Mouse (Mus musculus): Measurements from ENCODE around the gene Sycp1. TPM values are rescaled to one million over a fixed set of nuclear protein-coding genes. Genes with fewer than 3 reads are reported as not detected.

Gene Sycp1
- total and polyA plus RNA-seq, 2 experiments from 2014 or later, result not detected

DNA sequence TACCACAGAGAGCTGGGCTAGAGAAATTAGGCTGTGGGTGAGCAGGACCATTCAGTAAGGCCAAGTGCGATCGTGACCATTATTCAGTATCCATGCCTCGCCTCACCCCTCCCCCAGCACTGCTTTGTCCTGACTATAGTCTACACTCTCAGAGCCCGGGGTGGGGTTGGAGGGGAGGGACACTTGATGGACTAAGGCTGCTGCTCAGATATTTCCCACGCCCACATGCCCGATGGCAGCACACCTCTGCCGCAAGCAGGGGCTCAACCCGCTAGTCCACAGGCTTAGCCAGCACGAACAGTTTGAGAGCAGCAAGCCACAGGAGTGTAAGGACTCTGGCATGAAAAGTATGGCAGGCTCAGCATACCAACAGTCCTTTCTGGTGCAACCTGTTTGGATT lies 34.2 kb upstream of the Sycp1 start:
- 49% methylated on average over 9 of the region's 9 CpGs for WGBS
- no peak overlapping the region for H3K9ac ChIP-seq (replicated peaks; ENCODE audit: low read length, poor library complexity, severe bottlenecking)
- TF ChIP-seq CTCF (IDR thresholded peaks at IDR 0.05), result no peak
- ATAC-seq (ENCODE audit: low FRiP score), result no peak
- H3K4me2 ChIP-seq (ENCODE audit: low read depth, low read length, poor library complexity, severe bottlenecking), result 0 out of 2 replicates have a peak overlapping the region, but pooled peaks have one; percentile 1
- H3K27me3 ChIP-seq (ENCODE audit: insufficient read depth, low read length), result no peaks in the 10 kb centered on the region
- DNase-seq (ENCODE audit: low spot score), result no peak
- no peaks in the 10 kb centered on the region for H3K36me3 ChIP-seq (ENCODE audit: insufficient read depth, low read length)
- H3K4me1 ChIP-seq (ENCODE audit: insufficient read depth, low read length), result no peaks in the 10 kb centered on the region
- H3K4me3 ChIP-seq (ENCODE audit: low read depth, low read length), result no peak overlapping the region
- H3K27ac ChIP-seq (ENCODE audit: low read depth, low read length), result no peak overlapping the region
- H3K9me3 ChIP-seq (ENCODE audit: low read length), result no peaks in the 10 kb centered on the region

DNA sequence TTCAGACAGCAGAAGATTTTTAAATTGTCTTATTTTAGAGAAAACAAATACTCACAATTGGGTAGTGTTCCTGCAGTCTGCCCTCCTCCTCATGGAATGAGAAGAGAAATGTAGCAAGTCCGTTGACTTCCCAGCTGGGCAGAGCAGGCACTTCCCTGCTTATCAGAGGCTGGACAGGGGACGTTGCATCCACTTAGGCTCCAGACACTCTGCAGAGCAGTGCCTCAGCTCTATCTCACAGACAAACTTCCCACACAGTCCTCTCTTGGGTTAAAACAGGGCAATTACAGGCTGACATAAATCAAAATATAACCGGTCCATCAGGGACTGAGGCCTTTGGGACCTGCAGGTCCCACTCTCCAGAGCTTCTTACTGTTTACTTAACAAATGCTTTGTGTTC lies 28.1 kb upstream of the Sycp1 start, which contains the start of gene Nr1h5:
Nr1h5 (minus strand) TSS at position 101 of the 400 bp plus-strand sequence.
- H3K4me3 ChIP-seq (ENCODE audit: low read depth, low read length), result no peak within 1 kb of the TSS
- H3K9me3 ChIP-seq (ENCODE audit: low read length), result no peaks in the 10 kb centered on the region
- no peaks in the 10 kb centered on the region for H3K36me3 ChIP-seq (ENCODE audit: insufficient read depth, low read length)
- no peak for TF ChIP-seq CTCF (IDR thresholded peaks at IDR 0.05)
- H3K27me3 ChIP-seq (ENCODE audit: insufficient read depth, low read length), result no peaks in the 10 kb centered on the region
- ATAC-seq (ENCODE audit: low FRiP score) (no peak), DNase-seq (ENCODE audit: low spot score) (no peak)
- no peak within 1 kb of the TSS for H3K9ac ChIP-seq (replicated peaks; ENCODE audit: low read length, poor library complexity, severe bottlenecking)
- H3K4me1 ChIP-seq (ENCODE audit: insufficient read depth, low read length), result no peaks in the 10 kb centered on the region
- H3K27ac ChIP-seq (ENCODE audit: low read depth, low read length), result no peak within 1 kb of the TSS
- H3K4me2 ChIP-seq (ENCODE audit: low read depth, low read length, poor library complexity, severe bottlenecking), result no peak within 1 kb of the TSS
- WGBS, result 51% methylated on average over 3 of the region's 3 CpGs

DNA sequence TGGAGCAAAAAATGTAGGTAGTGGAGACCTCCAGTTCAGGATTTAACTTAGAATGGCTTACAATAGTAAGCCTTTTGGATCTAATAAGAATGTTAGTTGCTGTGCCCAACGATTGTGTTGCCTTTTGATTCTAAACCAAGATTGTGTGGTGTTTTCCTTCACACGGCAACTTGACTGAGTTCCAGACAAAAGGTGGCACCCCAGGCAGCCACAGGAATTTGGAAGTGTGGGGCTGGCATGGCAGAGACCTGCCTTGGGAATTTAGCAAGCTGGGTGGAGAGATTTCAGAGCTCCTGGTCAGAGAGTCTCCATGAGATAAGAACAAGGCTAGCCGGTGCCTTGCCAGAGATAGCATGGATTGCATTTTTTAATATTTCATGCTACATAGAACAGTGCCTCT lies 19.7 kb upstream of the Sycp1 start:
- no peak overlapping the region for H3K4me3 ChIP-seq (ENCODE audit: low read depth, low read length)
- no peak for TF ChIP-seq CTCF (IDR thresholded peaks at IDR 0.05)
- no peaks in the 10 kb centered on the region for H3K27me3 ChIP-seq (ENCODE audit: insufficient read depth, low read length)
- ATAC-seq (ENCODE audit: low FRiP score) (no peak), DNase-seq (ENCODE audit: low spot score) (no peak)
- no peaks in the 10 kb centered on the region for H3K9me3 ChIP-seq (ENCODE audit: low read length)
- 49% methylated on average over 3 of the region's 3 CpGs for WGBS
- H3K4me2 ChIP-seq (ENCODE audit: low read depth, low read length, poor library complexity, severe bottlenecking), result no peak overlapping the region
- H3K4me1 ChIP-seq (ENCODE audit: insufficient read depth, low read length), result no peaks in the 10 kb centered on the region
- no peak overlapping the region for H3K27ac ChIP-seq (ENCODE audit: low read depth, low read length)
- H3K9ac ChIP-seq (replicated peaks; ENCODE audit: low read length, poor library complexity, severe bottlenecking), result no peak overlapping the region
- no peaks in the 10 kb centered on the region for H3K36me3 ChIP-seq (ENCODE audit: insufficient read depth, low read length)

- TF ChIP-seq CTCF (IDR thresholded peaks at IDR 0.05), result no peak
- Histone ChIP-seq H3K9me3 (ENCODE audit: low read length) (no peaks in the 10 kb centered on the region), H3K9ac (replicated peaks; ENCODE audit: low read length, poor library complexity, severe bottlenecking) (no peak overlapping the region), H3K27me3 (ENCODE audit: insufficient read depth, low read length) (no peaks in the 10 kb centered on the region), H3K4me2 (ENCODE audit: low read depth, low read length, poor library complexity, severe bottlenecking) (no peak overlapping the region), H3K4me1 (ENCODE audit: insufficient read depth, low read length) (no peaks in the 10 kb centered on the region), H3K27ac (ENCODE audit: low read depth, low read length) (no peak overlapping the region), H3K36me3 (ENCODE audit: insufficient read depth, low read length) (no peaks in the 10 kb centered on the region), H3K4me3 (ENCODE audit: low read depth, low read length) (no peak overlapping the region)
- no peak for ATAC-seq (ENCODE audit: low FRiP score)
- no peak for DNase-seq (ENCODE audit: low spot score)
- WGBS, result 93% methylated on average over 3 of the region's 3 CpGs
Measured at GRCm38 (mm10) chr3:102955143-102955542, 19.2 kb upstream of the Sycp1 start.

GRCm38 (mm10) chr3:102954476-102954875 lies 18.6 kb upstream of the Sycp1 start:
- no peak overlapping the region for H3K4me2 ChIP-seq (ENCODE audit: low read depth, low read length, poor library complexity, severe bottlenecking)
- no peak overlapping the region for H3K9ac ChIP-seq (replicated peaks; ENCODE audit: low read length, poor library complexity, severe bottlenecking)
- TF ChIP-seq CTCF (IDR thresholded peaks at IDR 0.05), result no peak
- ATAC-seq (ENCODE audit: low FRiP score) (no peak), DNase-seq (ENCODE audit: low spot score) (no peak)
- H3K27ac ChIP-seq (ENCODE audit: low read depth, low read length), result no peak overlapping the region
- H3K27me3 ChIP-seq (ENCODE audit: insufficient read depth, low read length), result no peaks in the 10 kb centered on the region
- H3K4me1 ChIP-seq (ENCODE audit: insufficient read depth, low read length), result no peaks in the 10 kb centered on the region
- no peaks in the 10 kb centered on the region for H3K36me3 ChIP-seq (ENCODE audit: insufficient read depth, low read length)
- 94% methylated on average over 12 of the region's 12 CpGs for WGBS
- no peak overlapping the region for H3K4me3 ChIP-seq (ENCODE audit: low read depth, low read length)
- H3K9me3 ChIP-seq (ENCODE audit: low read length), result no peaks in the 10 kb centered on the region

DNA sequence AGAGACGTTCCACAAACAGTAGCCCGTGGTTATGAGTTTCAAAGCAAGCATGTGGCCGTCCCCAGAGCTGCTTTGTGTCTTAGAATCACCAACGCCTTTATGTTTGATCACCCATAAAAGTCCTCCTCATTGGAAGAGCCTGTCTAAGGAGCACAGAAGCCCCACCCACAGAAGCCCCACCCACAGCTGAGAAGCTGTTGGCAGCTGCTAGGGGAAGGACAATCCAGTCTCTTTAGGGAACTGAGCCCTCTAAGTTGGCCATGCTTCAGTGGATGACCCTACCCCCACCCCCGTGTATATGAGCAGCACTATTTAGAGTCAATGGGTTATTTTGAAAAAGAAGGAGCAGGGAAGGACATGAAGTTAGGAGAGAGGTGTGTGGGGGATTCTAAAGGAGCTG lies 11.0 kb upstream of the Sycp1 start:
- WGBS, result 41% methylated on average over 5 of the region's 5 CpGs
- no peak for TF ChIP-seq CTCF (IDR thresholded peaks at IDR 0.05)

More for the DNA sequence above, 11.0 kb upstream of the Sycp1 start:
- Histone ChIP-seq H3K4me3 (ENCODE audit: low read depth, low read length) (no peak overlapping the region), H3K36me3 (ENCODE audit: insufficient read depth, low read length) (no peaks in the 10 kb centered on the region), H3K4me1 (ENCODE audit: insufficient read depth, low read length) (no peaks in the 10 kb centered on the region), H3K27ac (ENCODE audit: low read depth, low read length) (no peak overlapping the region), H3K27me3 (ENCODE audit: insufficient read depth, low read length) (no peaks in the 10 kb centered on the region), H3K9ac (replicated peaks; ENCODE audit: low read length, poor library complexity, severe bottlenecking) (no peak overlapping the region), H3K4me2 (ENCODE audit: low read depth, low read length, poor library complexity, severe bottlenecking) (no peak overlapping the region), H3K9me3 (ENCODE audit: low read length) (no peaks in the 10 kb centered on the region)
- DNase-seq (ENCODE audit: low spot score) (no peak), ATAC-seq (ENCODE audit: low FRiP score) (no peak)

Measured in midbrain, postnatal 0 days (tissue).